Mouse (Mus musculus) neutrophil, adult 83 days (primary cell): ENCODE results near the gene Gm49320. TPM values are rescaled to one million over a fixed set of nuclear protein-coding genes. Genes with fewer than 3 reads are reported as not detected.

ENCODE experiments used
- total RNA-seq, 2 experiments: library from RNA; stranded (reverse); gene quantifications; one replicate each; pipeline ENCODE4 v1.2.4; 2023

The Gm49320 gene
- not detected for total RNA-seq

DNA sequence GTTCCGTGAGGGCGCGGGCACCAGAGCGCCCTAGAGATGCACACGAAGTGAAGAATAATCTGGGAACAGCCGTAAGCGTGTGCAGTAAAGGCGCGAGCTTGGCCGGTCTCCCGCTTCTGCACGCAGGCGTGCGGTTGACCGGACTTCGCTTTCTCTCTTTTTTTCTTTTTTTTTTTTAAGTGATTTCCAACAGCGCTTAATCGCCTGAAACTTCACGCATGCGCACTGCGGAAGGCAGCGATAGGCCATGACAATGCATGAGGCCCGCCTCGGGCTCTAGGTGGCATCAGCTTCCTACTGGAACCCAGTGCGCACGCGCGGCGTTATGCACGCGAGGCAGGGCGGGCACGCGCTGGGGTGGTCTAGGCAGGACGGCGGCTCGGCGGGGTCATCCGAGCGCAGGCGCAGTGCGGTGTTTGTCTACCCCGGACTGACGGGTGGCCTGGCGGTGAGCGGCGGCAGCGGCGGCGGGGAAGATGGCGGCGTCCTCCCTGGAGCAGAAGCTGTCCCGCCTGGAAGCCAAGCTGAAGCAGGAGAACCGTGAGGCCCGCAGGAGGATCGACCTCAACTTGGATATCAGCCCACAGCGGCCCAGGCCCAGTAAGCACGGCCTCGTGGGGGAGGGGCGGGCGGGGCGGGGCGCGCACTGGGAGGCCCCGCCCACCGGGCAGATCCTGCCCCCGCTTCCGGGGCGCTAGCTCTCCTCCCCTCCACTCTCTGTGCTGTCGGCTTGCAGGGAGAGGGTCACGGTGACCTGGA, at the start of gene Gm49320, which contains the start of gene Map2k7:
TSS of gene Gm49320 (plus strand) at position 432 of the 759 bp plus-strand sequence.
TSS of gene Map2k7 (plus strand) at position 307 of the 759 bp plus-strand sequence.

DNA sequence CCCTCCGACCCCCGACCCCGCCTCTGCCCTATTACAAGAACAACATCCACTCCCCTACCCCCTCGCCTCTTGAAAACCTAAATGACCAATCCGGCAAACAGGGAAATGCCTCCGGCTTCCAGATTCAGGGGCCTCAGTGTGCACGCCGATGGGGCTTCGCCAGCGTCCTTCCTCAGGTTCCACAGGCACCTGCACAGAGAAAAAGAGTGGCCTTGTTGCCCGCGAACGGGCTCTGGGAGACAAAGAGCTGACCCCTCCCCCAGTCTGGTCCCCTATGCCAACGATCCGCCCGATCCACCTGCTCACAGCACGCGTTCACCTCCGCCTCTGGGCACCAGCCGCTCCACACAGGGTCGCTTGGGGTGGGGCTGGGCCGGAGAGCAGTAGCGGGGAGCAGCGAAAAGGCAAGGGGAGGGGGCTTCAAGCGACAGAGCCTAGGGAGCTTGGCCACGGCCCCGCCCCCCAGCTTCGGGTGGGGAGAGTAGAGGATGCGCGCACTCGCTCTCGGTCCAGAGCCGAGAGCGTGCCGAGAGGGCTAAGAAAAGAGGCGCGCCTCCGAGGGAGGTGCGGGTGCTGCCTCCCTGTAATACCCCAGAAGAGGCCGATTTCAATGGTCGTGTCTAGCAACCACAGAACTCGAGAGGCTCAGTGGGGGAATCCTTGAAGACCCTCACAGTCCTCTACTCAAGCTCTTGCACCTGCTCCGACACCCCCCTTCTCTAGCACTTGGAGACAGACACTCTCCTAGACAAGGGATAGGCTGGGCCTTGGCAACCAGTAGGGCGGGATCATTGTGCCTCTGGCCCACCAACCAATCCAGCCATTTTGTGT, 21.7 kb upstream of the Gm49320 start, which contains the start of gene Prr36:
TSS of gene Prr36 (minus strand) at position 669 of the 831 bp plus-strand sequence.

DNA sequence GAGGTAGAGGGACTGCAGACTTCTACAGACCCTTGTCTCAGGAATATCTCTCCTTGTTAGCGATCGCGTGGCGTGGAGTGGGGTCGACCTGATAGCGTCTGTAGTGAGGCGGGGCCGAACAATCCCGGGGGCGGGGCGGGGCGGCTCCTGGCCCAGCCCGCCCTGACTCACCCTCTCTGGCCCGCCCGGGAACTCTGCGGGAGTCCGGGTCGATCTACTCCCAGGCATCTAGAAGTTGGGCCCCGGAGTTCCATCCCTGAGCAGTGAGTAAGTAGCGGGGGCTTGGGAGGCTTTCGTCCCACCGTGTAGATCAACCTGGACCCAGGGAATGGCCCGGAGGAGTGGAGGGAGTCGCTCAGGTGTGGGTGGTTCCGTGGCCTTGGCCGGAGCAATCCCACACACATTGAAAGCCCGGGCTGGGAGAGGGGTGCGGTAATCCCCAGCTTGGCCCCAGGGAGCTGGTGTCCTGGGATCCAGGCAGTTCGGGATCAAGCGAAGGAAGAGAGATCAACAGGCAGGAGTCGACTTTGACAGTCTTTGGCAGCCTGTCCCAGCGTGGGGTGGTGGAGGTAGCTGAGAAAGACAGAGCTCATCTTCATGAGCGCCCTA, 11.8 kb upstream of the Gm49320 start, which contains the start of gene Lrrc8e:
TSS of gene Lrrc8e (plus strand) at position 89 of the 609 bp plus-strand sequence.

DNA sequence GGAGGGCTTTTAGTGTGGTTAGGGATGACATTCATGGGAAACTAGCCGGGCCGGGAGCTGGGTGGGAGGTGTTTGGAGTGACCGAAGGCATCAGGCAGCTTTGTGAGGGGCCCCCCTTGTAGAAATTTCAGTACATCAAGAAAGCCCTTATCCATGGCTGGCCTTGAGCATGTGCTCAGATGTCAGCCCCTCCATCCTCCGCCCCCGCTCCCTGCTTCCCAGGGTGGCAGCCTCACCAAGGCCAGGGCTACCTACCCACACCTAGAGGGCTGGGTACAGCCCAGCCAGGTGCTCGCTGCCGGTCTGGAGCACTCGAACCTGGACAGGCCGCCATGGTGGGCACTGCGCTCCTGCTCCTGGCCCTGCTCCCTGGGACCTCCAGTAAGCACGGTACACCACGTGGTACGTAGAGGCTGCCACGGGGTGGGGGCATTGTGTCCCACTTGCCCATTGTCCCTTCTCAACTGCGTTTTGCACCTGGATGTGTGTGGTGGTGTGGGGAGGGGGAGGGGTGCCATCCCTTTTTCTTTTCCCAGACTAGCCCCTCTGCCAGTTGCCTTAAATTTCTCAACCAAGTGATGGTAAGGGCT, 9.4 kb downstream of the Gm49320 start, which contains the start of gene Tgfbr3l:
TSS of gene Tgfbr3l (plus strand) at position 264 of the 590 bp plus-strand sequence.

DNA sequence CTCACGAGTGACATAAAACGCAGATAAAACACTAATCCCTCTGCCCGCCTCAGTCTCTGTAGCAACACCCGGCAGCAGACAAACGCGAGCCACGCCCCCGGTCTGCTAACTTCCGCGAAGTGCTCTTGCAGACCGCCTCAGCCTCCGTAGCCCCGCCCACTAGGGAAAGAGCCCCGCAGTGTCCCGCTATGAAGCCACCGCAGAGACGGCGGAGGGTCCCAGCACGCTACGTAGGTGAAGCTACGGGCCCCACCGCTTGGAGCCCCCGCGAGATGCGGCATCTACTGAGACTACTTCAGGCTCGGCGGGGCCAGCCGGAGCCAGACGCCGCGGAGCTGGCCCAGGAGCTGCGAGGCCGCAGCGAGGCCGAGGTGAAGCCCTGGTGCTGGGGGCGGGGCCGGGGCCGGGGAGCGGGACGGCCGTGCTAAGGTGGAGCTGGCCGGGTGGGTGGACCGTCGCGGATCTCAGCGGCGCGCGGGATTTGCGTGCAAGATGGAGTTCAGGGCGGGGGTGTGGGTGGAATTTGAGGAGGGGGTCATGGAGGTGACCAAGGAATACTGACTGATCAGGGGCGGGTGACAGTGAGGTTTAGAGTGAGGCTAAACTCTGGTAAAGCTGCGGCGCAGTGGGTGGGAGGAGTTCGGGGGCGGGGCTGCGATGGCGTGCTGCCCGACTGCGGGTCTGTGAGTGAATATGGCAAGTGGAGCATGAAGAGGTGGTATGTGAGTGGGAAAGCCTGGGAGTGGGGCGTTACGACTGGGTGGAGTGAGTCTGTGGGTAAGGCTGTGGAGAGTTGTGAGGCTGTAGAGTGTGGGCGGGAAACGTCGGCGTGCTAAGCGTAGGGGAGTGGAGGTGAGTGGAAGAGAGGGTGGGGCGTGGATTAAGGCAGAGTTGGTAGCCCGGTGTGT, 14.5 kb downstream of the Gm49320 start, which contains the start of gene Snapc2:
TSS of gene Snapc2 (plus strand) at position 147 of the 908 bp plus-strand sequence.

DNA sequence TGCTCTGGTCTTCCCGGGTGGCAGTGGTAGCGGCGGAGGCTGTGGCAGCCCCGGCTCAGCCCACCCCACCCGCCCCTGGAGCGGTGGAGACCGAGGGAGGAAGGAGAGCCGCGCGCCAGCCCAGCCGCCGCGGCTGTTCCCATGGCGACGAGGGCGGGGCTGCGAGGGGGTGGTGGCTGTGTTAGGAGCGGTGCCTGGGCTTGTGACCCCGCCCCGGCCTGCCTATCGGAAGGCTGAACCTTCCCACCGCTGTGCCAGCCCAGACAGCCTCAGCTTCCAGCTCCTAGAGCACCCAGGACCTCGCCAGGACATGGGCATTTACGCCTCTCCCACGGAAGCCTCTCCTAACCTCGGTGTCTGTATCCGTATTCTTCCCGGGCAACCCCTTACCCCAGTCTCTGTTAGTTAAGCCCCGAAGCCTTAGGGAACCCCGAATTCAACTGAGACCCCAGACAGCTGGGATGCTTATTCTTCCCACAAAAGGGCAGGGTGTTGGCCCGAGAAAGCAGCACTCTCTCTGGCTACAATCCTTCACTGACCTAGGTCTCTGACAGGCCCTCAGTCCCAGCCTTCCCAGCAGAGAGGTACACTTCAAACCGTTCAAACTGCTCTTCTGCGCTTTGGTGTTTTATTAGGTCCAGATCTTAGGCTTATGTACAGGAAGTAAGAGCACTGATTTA, 20.6 kb downstream of the Gm49320 start, which contains the start of gene Ctxn1:
TSS of gene Ctxn1 (minus strand) at position 150 of the 680 bp plus-strand sequence.

DNA sequence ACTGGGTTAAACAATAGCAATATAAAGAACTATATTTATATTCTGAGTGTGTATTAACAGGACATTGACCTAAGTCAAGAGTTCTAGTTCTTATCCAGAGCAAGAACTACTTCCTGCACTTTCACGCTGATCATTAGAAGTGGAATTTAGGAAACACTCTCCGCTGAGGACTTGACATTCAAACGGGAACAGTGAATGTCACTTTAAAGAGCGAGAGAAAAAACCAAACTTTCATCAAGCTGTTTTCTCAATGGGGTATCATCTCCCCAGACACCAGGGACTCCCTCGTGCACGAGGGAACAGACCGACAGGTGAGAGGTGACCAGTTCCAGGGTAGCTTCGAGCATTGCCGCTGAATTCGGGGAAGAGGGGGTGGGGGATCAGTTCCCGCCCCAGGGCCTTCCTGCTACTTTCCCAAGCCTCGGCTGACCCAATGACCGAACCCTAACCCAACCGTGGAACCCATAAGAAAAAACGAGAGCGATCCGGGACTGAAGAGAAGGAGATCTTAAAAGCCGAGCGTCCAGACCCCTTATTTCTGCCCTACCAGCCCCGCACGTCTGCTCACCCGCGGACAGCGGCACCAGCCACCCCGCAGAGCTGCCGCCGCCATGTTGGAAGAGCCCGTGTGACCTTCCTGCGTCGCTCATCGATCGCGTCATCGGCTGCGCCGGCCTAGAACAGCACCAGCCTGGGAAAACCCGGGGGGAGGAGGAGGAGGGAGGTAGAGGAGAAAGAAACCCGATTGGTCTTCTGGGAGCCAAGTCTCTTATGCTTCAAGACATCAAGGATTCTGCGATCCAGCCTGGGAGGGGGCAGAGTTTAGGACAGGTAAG, 36.8 kb downstream of the Gm49320 start, which contains the start of gene Timm44:
TSS of gene Timm44 (minus strand) at position 639 of the 836 bp plus-strand sequence.

Other genes starting within 250 kb of the Gm49320 start
- gene Cd209f, start 133.0 kb upstream of the Gm49320 start, total RNA-seq, result not detected
- not detected for gene Cd209g, start 104.8 kb upstream of the Gm49320 start, total RNA-seq
- gene Evi5l, start 72.3 kb upstream of the Gm49320 start, total RNA-seq, result 10 to 100 TPM in 1 of 2 experiments, 1 to 10 TPM in 1; 8.8 to 11.4 TPM
- under 1 TPM; 0.24 to 0.26 TPM for gene Prr36, start 21.4 kb upstream of the Gm49320 start, total RNA-seq
- not detected for gene Lrrc8e, start 12.0 kb upstream of the Gm49320 start, total RNA-seq
- gene Map2k7, start 125 bp upstream of the Gm49320 start, total RNA-seq, result 10 to 100 TPM; 46.7 to 54.4 TPM
- 1 to 10 TPM; 8.2 to 9.2 TPM for gene Tgfbr3l, start 9.3 kb downstream of the Gm49320 start, total RNA-seq
- 10 to 100 TPM; 12.1 to 13.5 TPM for gene Snapc2, start 14.2 kb downstream of the Gm49320 start, total RNA-seq
- gene Ctxn1, start 20.4 kb downstream of the Gm49320 start, total RNA-seq, result 1 to 10 TPM in 1 of 2 experiments, under 1 TPM in 1; 0.44 to 1.1 TPM
- gene Timm44, start 37.0 kb downstream of the Gm49320 start, total RNA-seq, result 10 to 100 TPM; 29.9 to 38.5 TPM
- gene Ccl25, start 86.3 kb downstream of the Gm49320 start, total RNA-seq, result 10 to 100 TPM; 10.8 to 12.3 TPM
- 10 to 100 TPM; 72.0 to 78.3 TPM for gene Elavl1, start 86.5 kb downstream of the Gm49320 start, total RNA-seq